Mouse (Mus musculus) CH12.LX (cell line): ENCODE measurements at regions not wholly inside any gene's neighbourhood (a gene's known extent, or its start where the extent isn't known, plus 50 kb on each side); places are given as distances from the start of the nearest gene placed in this dataset.

Experiments
- DNase-seq: peaks from one replicate; pipeline ENCODE4 v3.0.0-alpha.2; 2013; ENCODE audit errors: extremely low read depth
- H3K27ac ChIP-seq: 2 replicates; pipeline ENCODE4 v1.5.1; 2012; ENCODE audit warnings: low read depth, mild to moderate bottlenecking, control low read depth, moderate library complexity; ENCODE audit not compliant: insufficient read depth
- H3K27me3 ChIP-seq: replicated peaks from 2 replicates; pipeline ENCODE3; 2012; ENCODE audit warnings: inconsistent platforms
- H3K36me3 ChIP-seq, 2 experiments: replicated peaks in 1 of 2; 2 replicates each; pipeline versions ENCODE3 to v1.6.1; 2012; ENCODE audit warnings: inconsistent platforms in 1 of 2, low read length in 1 of 2, mild to moderate bottlenecking in 1 of 2, mixed read lengths in 1 of 2, moderate library complexity in 1 of 2; ENCODE audit not compliant: control insufficient read depth in 1 of 2, insufficient read depth in 1 of 2
- H3K4me1 ChIP-seq, 2 experiments: 2 replicates each; pipeline ENCODE4 v1.6.1; 2012; ENCODE audit warnings: inconsistent platforms in 1 of 2, moderate library complexity in 1 of 2; ENCODE audit not compliant: insufficient read depth in 2 of 2, control insufficient read depth in 1 of 2
- H3K4me2 ChIP-seq: 2 replicates; pipeline ENCODE4 v1.6.1; 2012; ENCODE audit warnings: low read depth, mild to moderate bottlenecking, control low read depth; ENCODE audit not compliant: poor library complexity, insufficient read depth, severe bottlenecking
- H3K4me3 ChIP-seq, 3 experiments: fragments of 150-350 bp in 1 of 3; sonication (generic) in 1 of 3; replicated peaks in 1 of 3; 2 replicates each; pipeline versions ENCODE3 to v1.5.1; 2011 to 2012; ENCODE audit warnings: low read depth in 2 of 3, low read length in 2 of 3, mild to moderate bottlenecking in 2 of 3, moderate library complexity in 2 of 3, control low read depth in 1 of 3, improper control_type of control experiment in 1 of 3, inconsistent platforms in 1 of 3, mixed read lengths in 1 of 3; ENCODE audit not compliant: poor library complexity in 1 of 3
- H3K79me2 ChIP-seq: replicated peaks from 2 replicates; pipeline ENCODE4 v1.6.1; 2012; ENCODE audit warnings: mild to moderate bottlenecking, moderate library complexity; ENCODE audit not compliant: control insufficient read depth, poor library complexity, insufficient read depth, severe bottlenecking; ENCODE audit errors: extremely low read depth
- H3K9ac ChIP-seq: 2 replicates; pipeline ENCODE4 v1.6.1; 2012; ENCODE audit warnings: low read depth, mild to moderate bottlenecking, control low read depth, moderate library complexity; ENCODE audit not compliant: insufficient read depth
- H3K9me3 ChIP-seq: replicated peaks from 2 replicates; pipeline ENCODE3; 2012; ENCODE audit warnings: low read length, inconsistent platforms, mixed read lengths
- CHD2 ChIP-seq: IDR thresholded peaks from 2 replicates; pipeline ENCODE4 v1.6.1; 2011; ENCODE audit warnings: low read length, improper control_type of control experiment
- CTCF ChIP-seq, 2 experiments: IDR thresholded peaks in 1 of 2; conservative IDR thresholded peaks in 1 of 2; 2 replicates each; pipeline ENCODE4 v1.5.1; 2011 to 2012; ENCODE audit warnings: low read depth in 2 of 2, low read length in 2 of 2, improper control_type of control experiment in 1 of 2, inconsistent platforms in 1 of 2, mild to moderate bottlenecking in 1 of 2, moderate library complexity in 1 of 2
- E2F4 ChIP-seq: IDR thresholded peaks from 2 replicates; pipeline ENCODE4 v1.6.1; 2011; ENCODE audit warnings: low read depth, low read length, improper control_type of control experiment; ENCODE audit not compliant: insufficient replicate concordance
- EP300 ChIP-seq: IDR thresholded peaks from 2 replicates; pipeline ENCODE4 v1.6.1; 2011; ENCODE audit warnings: low read length, improper control_type of control experiment
- GABPA ChIP-seq: IDR thresholded peaks from 2 replicates; pipeline ENCODE4 v1.6.1; 2012; ENCODE audit warnings: low read depth, low read length, improper control_type of control experiment, inconsistent platforms; ENCODE audit not compliant: insufficient replicate concordance
- IRF4 ChIP-seq: IDR thresholded peaks from 2 replicates; pipeline ENCODE4 v1.6.1; 2014; ENCODE audit warnings: low read depth, mild to moderate bottlenecking, inconsistent platforms, low read length, improper control_type of control experiment
- JUN ChIP-seq: IDR thresholded peaks from 2 replicates; pipeline ENCODE4 v1.6.1; 2011; ENCODE audit warnings: low read depth, mild to moderate bottlenecking, low read length, improper control_type of control experiment, moderate library complexity; ENCODE audit not compliant: insufficient read depth
- KAT2A ChIP-seq: IDR thresholded peaks from 2 replicates; pipeline ENCODE4 v1.6.1; 2012; ENCODE audit warnings: low read length, improper control_type of control experiment, inconsistent platforms; ENCODE audit not compliant: insufficient replicate concordance
- MAZ ChIP-seq: IDR thresholded peaks from 2 replicates; pipeline ENCODE4 v1.6.1; 2012; ENCODE audit warnings: low read depth, mild to moderate bottlenecking, inconsistent platforms, low read length, improper control_type of control experiment, moderate library complexity
- MEF2A ChIP-seq: IDR thresholded peaks from 2 replicates; pipeline ENCODE4 v1.6.1; 2014; ENCODE audit warnings: low read depth, mild to moderate bottlenecking, inconsistent platforms, low read length, improper control_type of control experiment, borderline replicate concordance
- MXI1 ChIP-seq: IDR thresholded peaks from 2 replicates; pipeline ENCODE4 v1.6.1; 2011; ENCODE audit warnings: mild to moderate bottlenecking, low read depth, low read length, improper control_type of control experiment
- NELFE ChIP-seq: IDR thresholded peaks from 2 replicates; pipeline ENCODE4 v1.6.1; 2011; ENCODE audit warnings: low read depth, low read length, improper control_type of control experiment
- NRF1 ChIP-seq: IDR thresholded peaks from 2 replicates; pipeline ENCODE4 v1.6.1; 2014; ENCODE audit warnings: low read depth, mild to moderate bottlenecking, inconsistent platforms, low read length, improper control_type of control experiment, moderate library complexity
- POLR2A ChIP-seq: IDR thresholded peaks from 2 replicates; pipeline ENCODE4 v1.6.1; 2011; ENCODE audit warnings: low read depth, mild to moderate bottlenecking, improper control_type of control experiment, low read length
- RAD21 ChIP-seq: IDR thresholded peaks from 2 replicates; pipeline ENCODE4 v1.6.1; 2011; ENCODE audit warnings: low read depth, mild to moderate bottlenecking, low read length, improper control_type of control experiment, moderate library complexity
- RCOR1 ChIP-seq: conservative IDR thresholded peaks from 2 replicates; pipeline ENCODE4 v1.6.1; 2012; ENCODE audit warnings: low read depth, mild to moderate bottlenecking, inconsistent platforms, low read length, improper control_type of control experiment
- SIN3A ChIP-seq: IDR thresholded peaks from 2 replicates; pipeline ENCODE4 v1.6.1; 2012; ENCODE audit warnings: low read length, improper control_type of control experiment, inconsistent platforms
- TCF12 ChIP-seq: IDR thresholded peaks from 2 replicates; pipeline ENCODE4 v1.6.1; 2014; ENCODE audit warnings: low read depth, mild to moderate bottlenecking, inconsistent platforms, low read length, improper control_type of control experiment
- UBTF ChIP-seq: IDR thresholded peaks from 2 replicates; pipeline ENCODE4 v1.6.1; 2012; ENCODE audit warnings: low read depth, mild to moderate bottlenecking, inconsistent platforms, low read length, improper control_type of control experiment, moderate library complexity
- USF2 ChIP-seq: conservative IDR thresholded peaks from 2 replicates; pipeline ENCODE4 v1.6.1; 2011; ENCODE audit warnings: low read depth, low read length, improper control_type of control experiment
- ZMIZ1 ChIP-seq: IDR thresholded peaks from 2 replicates; pipeline ENCODE4 v1.6.1; 2012; ENCODE audit warnings: low read depth, mild to moderate bottlenecking, inconsistent platforms, low read length, improper control_type of control experiment
- ZNF384 ChIP-seq: IDR thresholded peaks from 2 replicates; pipeline ENCODE4 v1.6.1; 2012; ENCODE audit warnings: low read depth, low read length, improper control_type of control experiment, inconsistent platforms
- dilution Hi-C: fragments of 300-500 bp; cut with MboI; formaldehyde crosslinking; loops from 2 replicates; pipeline ENCODE4 v1.14.3; 2020; ENCODE audit warnings: low sequenced_read_pairs; ENCODE audit not compliant: extremely low pct_unique_long_range_greater_than_20kb, extremely low pct_ligation_motif_present
- in situ Hi-C: fragments of 300-500 bp; cut with MboI; formaldehyde crosslinking; loops from 3 replicates; pipeline ENCODE4 v1.14.3; 2019; ENCODE audit warnings: low sequenced_read_pairs, low pct_ligation_motif_present, low pct_unique_long_range_greater_than_20kb, mixed read lengths

DNA sequence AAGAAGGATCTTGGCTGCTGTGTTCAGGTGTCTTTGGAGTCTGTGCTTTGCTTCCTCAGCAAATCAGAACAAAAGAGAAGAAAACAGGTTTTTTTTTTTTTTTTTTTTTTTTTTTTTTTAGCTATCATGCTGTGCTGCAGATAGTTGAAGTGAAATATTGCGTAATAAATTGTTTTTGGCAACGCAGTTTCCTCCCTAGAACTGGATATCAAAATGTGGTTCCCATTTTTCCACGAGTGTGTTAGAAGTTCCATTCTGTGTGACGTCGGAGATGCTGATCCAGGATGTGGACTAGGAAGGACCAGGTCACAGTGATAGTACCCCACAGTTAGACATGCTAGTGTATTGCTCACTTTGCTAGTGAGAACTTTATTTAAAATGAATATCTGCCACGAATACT lies 220.4 kb downstream of the Rassf9 start:
- Histone ChIP-seq H3K27me3 (no peaks in the 10 kb centered on the region), H3K4me1 (no peaks in the 10 kb centered on the region), H3K27ac (no peak overlapping the region), H3K4me3 (no peak overlapping the region), H3K36me3 (no peaks in the 10 kb centered on the region), H3K4me2 (no peak overlapping the region), H3K9me3 (peaks cover 25% of the 10 kb centered on the region), H3K9ac (no peak overlapping the region), H3K79me2 (no peaks in the 10 kb centered on the region)
- in situ Hi-C loops (no loop called here), dilution Hi-C loops (no loop called here)
- DNase-seq: no peak
- TF ChIP-seq CHD2 (no peak), NRF1 (no peak), EP300 (no peak), E2F4 (no peak), USF2 (no peak)

DNA sequence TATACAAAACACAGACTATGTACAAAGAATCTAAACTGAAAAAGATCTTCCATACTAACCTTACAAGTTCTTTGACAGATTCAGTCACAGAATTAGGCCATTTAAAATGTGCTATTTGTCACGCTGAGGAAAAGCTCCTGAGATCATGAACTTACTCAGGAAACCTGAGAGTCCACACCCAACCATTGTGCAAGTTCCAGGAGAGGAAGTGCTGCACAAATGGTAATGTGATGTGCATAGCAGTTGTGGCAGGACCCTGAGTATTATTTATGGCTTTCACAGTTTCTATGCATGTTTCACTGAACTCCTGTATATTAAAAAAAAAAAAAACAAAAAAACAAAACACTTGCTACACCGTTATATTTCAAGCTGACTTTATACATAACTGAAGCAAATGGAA lies 200.2 kb downstream of the Rassf9 start:
- dilution Hi-C loops (no loop called here), in situ Hi-C loops (no loop called here)
- no peaks in the 10 kb centered on the region for H3K4me1 ChIP-seq
- no peak overlapping the region for H3K9ac ChIP-seq
- H3K27me3 ChIP-seq: no peaks in the 10 kb centered on the region
- no peak overlapping the region for H3K4me3 ChIP-seq
- DNase-seq: no peak
- H3K27ac ChIP-seq: no peak overlapping the region
- H3K9me3 ChIP-seq: peaks cover 22% of the 10 kb centered on the region
- no peaks in the 10 kb centered on the region for H3K79me2 ChIP-seq
- TF ChIP-seq JUN (no peak), TCF12 (no peak), ZMIZ1 (no peak), MAZ (no peak), USF2 (no peak), MXI1 (no peak)
- no peak overlapping the region for H3K4me2 ChIP-seq
- H3K36me3 ChIP-seq: no peaks in the 10 kb centered on the region

DNA sequence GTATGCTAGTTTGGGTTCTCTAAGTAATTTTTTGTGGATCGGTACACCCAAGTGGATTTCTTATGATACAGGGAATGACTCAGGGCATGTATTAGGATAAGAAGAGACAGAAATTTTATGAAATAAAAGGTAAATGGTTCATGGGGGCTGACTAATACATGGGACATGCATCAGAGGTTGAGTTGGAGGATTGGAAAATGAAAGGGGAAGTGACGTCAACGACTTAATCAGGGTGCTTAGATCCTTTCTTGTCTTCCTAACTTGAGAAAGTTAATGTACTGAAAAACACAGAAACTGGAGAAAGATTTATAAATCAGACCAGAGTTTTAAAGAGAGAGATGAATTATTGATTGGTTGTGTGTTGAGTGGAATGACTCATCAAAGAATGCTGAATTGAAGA lies 193.8 kb downstream of the Rassf9 start:
- TF ChIP-seq EP300 (no peak), POLR2A (no peak), MXI1 (no peak), SIN3A (no peak), UBTF (no peak), GABPA (no peak), CHD2 (no peak), NELFE (no peak), KAT2A (no peak), RAD21 (no peak), IRF4 (no peak), JUN (no peak), ZNF384 (no peak), CTCF (conservative IDR thresholded peaks at IDR 0.05 in 1 of 2, IDR thresholded peaks at IDR 0.05 in 1 of 2; ENCODE audit: low read depth in 2 of 2, low read length in 2 of 2) (no peak), MEF2A (no peak), TCF12 (no peak), RCOR1 (no peak)
- TF ChIP-seq, all 38 proteins: peak for 0
- Histone ChIP-seq H3K4me1 (no peaks in the 10 kb centered on the region), H3K4me2 (no peak overlapping the region), H3K4me3 (no peak overlapping the region), H3K36me3 (no peaks in the 10 kb centered on the region), H3K9me3 (peaks cover 16% of the 10 kb centered on the region), H3K79me2 (no peaks in the 10 kb centered on the region), H3K9ac (no peak overlapping the region), H3K27me3 (no peaks in the 10 kb centered on the region), H3K27ac (no peak overlapping the region)
- dilution Hi-C loops (no loop called here), in situ Hi-C loops (no loop called here)
- DNase-seq: no peak
